Mouse (Mus musculus) brain, embryonic 18.5 days (tissue): Measurements from ENCODE around the gene Synj2bp.
"Not testable (repeated sequence)": the region's sequence is repeated elsewhere in the genome, so short reads cannot be mapped to it uniquely, and the experiment has no call there.

Experiments used
- DNase-seq: peaks from one replicate; pipeline ENCODE4 v3.0.0-alpha.2; 2012; ENCODE audit warnings: low read depth, low spot score

The Synj2bp gene

DNA sequence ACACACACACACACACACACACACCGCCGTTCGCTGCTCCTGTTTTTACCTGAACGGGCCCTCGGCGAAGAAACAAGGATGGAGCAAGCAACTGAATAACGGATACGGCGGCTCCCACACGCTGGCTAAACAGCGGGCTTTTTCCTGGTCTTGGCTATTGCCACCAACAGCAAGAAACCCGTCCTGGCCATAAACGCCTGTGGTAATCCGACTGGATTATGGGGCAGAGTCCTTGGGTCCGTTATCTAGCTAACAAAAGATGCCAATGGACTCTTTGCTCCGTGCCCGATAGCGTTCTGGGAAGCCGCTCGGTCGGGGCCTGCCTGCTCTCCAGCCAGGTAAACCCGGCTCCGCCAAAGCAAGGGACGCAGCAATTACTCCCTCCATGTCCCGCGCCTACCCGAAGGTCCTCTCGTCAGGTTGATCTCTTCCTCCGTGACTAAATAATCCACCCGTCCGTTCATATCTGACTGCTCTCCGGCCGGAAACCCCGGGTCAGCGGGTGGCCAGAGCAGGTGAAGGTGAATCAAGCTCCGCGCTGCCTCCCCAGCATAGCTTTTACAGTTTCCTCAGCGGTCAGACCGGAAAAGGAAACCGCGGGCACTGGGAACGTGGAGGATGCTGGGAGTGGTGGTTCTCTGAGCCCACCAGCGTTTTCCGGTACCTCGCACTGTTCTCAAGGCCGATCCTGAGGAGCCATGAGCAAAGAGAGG is at the start of gene Synj2bp, which contains the start of gene Gm20498:
Gene Synj2bp, minus strand, starts transcription at position 596 of the 713 bp plus-strand sequence.
Gene Gm20498, minus strand, starts transcription at position 590 of the 713 bp plus-strand sequence.
- DNase-seq, result peak; percentile 75

DNA sequence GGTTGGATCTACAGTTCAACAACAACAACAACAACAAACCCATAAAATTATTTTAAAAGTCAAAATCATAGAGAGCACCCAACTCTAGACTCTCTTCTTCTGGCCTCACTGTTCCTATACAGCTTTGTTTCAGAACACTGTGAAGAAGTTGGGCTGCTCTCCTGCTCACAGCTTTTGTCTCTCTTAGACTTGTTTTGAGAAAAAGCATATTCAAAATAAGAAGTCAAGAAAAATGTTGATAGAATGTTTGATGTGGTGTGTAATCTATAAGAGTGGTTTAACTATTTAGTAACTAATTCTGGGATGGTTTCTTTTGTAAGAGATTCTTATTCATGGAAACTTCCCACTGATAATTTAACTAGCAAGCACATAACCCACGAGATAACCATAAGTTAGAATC is 35.7 kb upstream of the Synj2bp start, which contains the start of gene Adam21:
Gene Adam21, minus strand, starts transcription at position 101 of the 400 bp plus-strand sequence.
- no peak for DNase-seq

DNA sequence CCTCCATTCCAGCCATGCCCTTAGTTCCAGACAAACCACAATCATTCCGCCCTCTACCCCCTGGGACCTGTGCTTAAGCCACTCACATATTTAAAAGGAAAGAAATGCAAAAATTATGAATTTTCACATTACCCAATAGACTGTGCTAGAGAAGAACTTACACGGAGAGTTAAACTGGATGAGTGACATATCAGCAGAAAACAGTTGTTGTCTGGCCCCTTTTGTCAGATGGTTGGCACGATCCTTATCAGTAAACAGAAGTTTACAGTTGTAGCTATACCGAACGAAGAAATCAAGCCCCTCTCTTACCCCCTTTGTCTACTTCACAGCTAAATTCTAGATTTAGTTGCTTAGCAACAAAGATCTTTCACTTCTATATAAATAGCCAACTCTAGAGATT is 35.2 kb upstream of the Synj2bp start:
- no peak for DNase-seq

DNA sequence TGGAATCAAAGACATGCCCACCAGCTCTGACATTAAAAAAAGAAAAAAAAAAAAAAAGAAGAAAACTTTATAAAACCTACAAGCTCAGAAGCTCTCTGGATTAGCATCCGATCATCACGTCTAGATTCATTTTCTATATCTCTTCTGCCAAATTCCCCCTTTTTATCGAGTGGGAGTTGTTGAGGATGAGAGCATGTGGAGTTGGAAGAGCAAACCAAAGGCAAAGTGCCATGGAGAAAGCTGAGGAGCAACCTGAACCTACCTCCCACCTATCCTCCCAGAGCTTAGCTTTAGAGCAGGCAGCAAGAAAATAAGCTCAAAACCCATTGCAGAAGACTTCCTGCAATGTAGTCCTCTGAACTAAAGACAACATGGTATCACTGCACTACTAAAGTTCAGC is 31.5 kb upstream of the Synj2bp start:
- DNase-seq, result no peak

DNA sequence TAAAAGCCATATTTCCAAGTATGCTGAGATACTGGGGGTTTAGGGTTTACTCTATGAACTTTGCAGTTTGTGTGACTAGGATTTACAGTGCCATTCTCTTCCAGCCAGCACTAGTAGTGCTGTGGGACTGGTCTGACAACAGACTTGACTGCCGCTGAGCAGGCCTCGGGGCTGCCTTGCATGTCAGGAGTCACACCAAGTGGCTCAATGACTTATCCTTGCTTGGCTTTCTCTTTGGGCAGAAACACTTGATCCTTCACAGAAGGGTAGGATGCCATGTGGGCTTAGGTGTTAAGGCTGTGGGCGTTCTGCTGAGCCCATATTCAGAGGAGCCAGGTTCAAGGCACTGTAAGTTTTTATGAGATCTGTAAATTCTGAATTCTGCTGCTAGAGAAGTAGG is 16.6 kb upstream of the Synj2bp start:
- no peak for DNase-seq

DNA sequence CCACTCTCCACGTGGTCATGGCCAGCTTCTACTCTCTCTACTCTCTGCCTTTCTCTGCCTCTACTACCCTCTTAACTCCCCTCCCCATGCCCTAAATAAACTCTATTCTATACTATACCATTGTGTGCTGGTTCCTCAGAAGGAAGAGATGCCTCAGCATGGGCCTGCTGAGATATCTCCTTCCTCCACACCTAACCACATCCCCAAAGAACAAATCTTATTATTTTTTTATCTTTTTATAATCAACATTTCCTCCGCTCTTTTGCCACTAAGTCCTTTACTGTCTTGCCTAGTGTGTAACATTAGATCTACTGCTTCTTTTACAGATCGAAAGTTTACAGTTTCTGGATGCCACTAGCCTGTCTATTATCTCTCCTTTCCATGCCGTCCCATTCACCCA is 14.5 kb upstream of the Synj2bp start:
- no peak for DNase-seq

DNA sequence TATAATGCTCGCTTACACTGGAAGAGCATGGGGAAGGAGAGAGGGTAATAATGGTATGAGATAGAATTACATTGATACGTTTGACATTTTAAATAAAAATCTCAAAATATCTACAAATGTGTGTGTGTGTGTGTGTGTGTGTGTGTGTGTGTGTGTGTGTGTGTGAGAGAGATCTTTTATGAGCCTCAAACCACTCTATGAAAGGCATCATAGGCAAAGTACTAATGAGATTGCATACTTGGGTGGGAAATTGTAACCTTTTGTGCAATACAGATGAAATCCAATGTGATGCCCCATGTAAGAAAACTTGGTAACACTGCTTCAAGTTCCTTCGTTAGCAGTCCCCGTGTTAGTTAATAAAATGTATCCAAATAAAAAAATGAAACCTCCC is 313 bp upstream of the Synj2bp start:
- DNase-seq, result no peak

DNA sequence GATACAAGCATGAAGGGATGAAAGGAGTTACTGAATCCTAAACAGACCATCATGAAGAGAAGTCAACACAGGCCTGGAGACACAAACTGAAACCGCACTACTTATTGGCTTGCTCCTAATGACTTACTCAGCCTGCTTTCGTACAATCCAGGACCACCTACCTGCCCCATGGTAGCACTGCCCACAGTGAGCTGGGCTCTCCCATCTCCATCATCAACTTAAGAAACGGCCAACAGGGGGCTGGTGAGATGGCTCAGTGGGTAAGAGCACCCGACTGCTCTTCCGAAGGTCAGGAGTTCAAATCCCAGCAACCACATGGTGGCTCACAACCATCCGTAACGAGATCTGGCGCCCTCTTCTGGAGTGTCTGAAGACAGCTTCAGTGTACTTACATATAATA is 2.1 kb downstream of the Synj2bp start:
- DNase-seq, result not testable (repeated sequence)

DNA sequence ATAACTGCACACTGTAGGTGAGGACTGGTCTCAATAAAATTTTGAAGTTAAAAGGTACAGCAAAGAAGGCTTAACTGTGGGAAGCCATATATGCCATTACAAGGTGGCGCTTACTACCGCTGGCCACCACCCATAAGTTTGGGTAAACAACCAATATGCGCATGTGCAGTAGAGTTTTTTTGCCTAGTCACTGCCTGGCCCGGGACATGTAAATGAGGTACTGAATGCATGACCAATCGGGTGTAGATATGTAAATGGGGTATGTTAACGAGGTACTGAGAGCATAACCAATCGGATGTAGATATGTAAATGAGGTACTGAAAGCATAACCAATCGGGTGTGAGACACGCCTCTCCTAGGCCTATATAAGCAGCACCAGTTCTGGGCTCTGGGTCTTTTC is 35.8 kb downstream of the Synj2bp start:
- DNase-seq, result not testable (repeated sequence)

DNA sequence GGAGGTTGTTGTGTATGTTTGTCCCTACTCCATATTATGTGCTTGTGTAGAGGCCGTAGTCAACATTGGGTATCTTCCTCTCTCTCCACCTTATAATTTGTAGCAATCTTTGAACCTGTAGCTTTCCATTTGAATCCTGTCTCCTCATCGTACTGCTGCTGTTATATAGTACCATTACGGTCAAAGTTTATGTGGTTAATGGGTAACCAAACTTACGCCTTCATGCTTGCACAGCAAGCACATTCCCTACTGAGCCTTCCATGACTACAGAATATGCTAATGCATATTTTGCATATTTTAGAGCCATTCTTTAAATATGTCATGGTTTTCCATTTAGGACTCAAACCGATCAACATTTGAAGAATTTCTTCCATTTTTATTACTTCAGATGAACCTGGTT is 42.2 kb downstream of the Synj2bp start:
- DNase-seq, result no peak

DNA sequence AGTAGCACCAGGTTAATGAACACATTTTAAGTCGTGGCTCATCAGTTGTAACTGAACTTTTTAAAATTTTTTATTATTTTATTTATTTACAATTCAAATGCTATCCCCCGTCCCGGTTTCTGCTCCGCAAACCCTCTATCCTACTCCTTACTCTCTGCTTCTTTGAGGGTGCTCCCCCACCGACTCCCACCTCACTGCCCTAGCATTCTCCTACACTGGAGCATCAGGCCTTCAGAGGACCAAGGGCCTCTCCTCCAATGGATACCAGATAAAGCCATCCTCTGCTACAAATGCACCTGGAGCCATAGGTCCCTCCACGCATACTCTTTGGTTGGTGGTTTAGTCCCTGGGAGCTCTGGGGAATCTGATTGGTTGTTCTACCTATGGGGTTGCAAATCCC is 47.4 kb downstream of the Synj2bp start:
- no peak for DNase-seq

DNA sequence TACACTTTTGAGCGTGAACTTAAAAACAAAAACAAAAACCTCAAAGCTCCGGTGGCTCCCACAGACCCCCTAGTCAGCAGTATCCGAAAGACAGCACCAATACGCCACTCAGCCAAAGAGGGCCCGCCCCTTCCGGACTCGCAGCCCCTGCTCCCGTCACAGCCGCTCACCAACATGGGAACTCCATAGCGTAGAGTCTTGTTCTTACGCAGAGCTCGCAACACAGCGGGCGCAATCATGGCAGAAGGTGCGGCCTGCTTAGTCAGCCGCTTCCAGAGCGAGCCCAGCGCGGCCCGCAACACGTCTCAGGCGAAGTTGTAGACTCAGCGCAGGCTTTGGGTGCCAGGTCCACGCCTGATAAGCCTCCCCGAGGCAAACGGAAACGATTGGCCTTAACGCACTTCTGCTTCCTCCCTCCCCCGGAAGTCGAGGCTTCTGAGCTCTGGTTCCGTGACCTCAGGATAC is 48.0 kb downstream of the Synj2bp start, which contains the start of gene Cox16:
Gene Cox16, minus strand, starts transcription at position 401 of the 465 bp plus-strand sequence.
- DNase-seq, result peak; percentile 77

DNA sequence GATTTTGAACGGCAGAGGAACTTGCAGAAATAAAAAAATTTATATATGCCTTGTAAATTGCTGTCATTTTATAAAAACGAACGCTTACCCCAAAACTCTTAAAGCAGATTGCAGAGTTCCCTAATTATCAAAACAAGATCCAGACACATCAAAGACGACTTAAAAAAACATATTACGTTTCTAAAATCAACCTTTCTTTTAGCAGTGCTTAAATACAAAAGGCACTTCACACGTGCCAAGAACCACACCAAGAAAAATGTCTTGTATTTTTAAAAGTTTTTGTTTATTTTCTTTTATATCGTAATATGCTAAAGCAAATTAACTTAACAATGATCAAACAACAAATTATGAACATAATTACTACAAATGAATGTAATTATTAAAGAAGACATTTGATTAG is 48.5 kb downstream of the Synj2bp start:
- DNase-seq, result no peak

DNA sequence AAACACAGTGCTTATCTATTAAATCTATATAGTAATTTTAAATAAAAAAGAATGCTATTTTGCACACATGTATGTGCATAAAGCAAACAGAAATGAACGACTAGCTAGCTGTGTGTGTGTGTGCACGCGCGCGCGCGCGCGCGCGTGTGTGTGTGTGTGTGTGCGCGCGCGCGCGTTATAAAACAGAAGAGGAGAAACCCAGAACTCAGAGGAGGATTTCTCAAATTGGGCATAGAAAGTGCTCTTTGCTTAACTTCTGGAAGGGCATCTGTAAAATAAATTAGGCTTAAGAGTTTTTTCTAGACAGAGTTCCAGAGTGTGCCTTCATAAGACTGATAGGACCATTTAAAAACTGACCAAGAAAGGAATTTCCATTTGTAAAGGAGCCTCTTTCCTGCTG is 49.1 kb downstream of the Synj2bp start:
- DNase-seq, result no peak

DNA sequence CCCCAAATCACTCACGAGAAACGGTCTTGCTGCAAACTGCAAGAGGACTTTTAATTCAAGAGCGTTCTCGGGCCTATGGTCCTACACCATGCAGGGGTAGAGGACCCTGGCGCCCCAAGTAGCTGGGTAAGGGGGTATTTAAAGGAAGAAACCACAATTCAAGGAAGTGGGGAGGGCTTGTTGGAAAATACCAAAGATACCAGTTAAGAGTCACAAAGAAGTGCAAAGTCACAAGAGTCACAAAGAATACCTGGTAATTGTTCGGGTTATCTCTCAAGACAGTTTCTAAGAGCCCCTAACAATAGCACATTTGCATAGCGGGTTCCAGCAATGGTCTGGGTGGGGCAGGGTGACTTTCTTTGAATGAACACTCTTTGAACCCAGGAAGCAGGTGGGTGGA is 73.7 kb downstream of the Synj2bp start:
- not testable (repeated sequence) for DNase-seq
